20 mouse cellular contexts compared by ENCODE assay signal in the genomic region with DNA sequence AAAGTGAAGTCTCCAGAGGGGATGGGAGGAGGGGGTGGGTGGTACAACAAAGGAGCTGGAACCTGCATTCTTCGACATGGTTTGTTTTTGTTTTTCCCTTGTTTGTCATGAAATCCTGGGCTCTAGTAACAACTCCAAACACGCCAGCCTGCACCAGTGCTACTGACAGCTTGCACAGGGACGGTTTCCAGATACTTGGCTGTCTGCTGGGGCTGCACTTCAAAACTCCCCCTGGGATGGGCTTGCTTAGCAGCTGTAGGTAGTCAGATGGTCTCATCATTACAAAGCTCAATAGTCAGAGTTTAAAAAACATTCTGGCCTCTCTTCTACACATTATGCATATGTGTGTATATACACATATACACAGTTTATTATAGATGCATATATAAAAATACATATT.
A peak's percentile ranks its signal among the peaks of the same experiment; 100 is the strongest.
DNase-seq lines count a peak whose midpoint lies in the region; ATAC-seq and TF ChIP-seq lines count a peak whose summit lies in the region.
"Had no signal": no experiment of that assay in that cellular context is flagged by ENCODE, and none has a peak within 500 bp of the region (broad histone marks: within the 10 kb centered on the region; RNA-seq: fewer than 3 reads in every experiment).

No protein-coding gene starts in this region.

- H3K9me3 ChIP-seq in forebrain, embryonic 16.5 days (ENCODE audit: control insufficient read depth, low read length), result no peaks in the 10 kb centered on the region
- no peaks in the 10 kb centered on the region for H3K9me3 ChIP-seq in kidney, embryonic 14.5 days (ENCODE audit: control insufficient read depth, low read length)
- H3K9me3 ChIP-seq: G1E; heart, embryonic 12.5 days; lung, embryonic 15.5 days; midbrain, embryonic 12.5 days; stomach, embryonic 15.5 days had no signal

- DNase-seq in cerebellum, postnatal 10 days, result peak; percentile 69 to 77
- no peak for DNase-seq in cerebellum, postnatal 25 days
- DNase-seq in left cerebral cortex, postnatal 4 days, result peak; percentile 70
- no peak for DNase-seq in left cerebral cortex, postnatal 14 days (ENCODE audit: low spot score in 2 of 2)
- peak; percentile 52 to 60 for DNase-seq in layer of hippocampus, postnatal 10 days (ENCODE audit: low spot score in 2 of 2)
- no peak for DNase-seq in left cerebral cortex, adult 2 months (ENCODE audit: extremely low spot score in 1 of 2, low spot score in 2 of 2)
- DNase-seq: cerebellum, postnatal 36 days; kidney, adult 8-10 months; kidney, postnatal 36 days; thymus, adult 2 months had no signal

- no peak overlapping the region for H3K4me2 ChIP-seq in forebrain, embryonic 16.5 days (ENCODE audit: low read length)
- H3K4me2 ChIP-seq in kidney, embryonic 14.5 days (replicated peaks; ENCODE audit: low read depth, low read length), result no peak overlapping the region
- H3K4me2 ChIP-seq: heart, embryonic 12.5 days; liver, embryonic 11.5 days; lung, embryonic 15.5 days; midbrain, embryonic 12.5 days; stomach, embryonic 15.5 days had no signal

- peaks cover 3% of the 10 kb centered on the region; the same call in 1 of the 2 replicates for H3K4me1 ChIP-seq in forebrain, embryonic 16.5 days (replicated peaks; ENCODE audit: control insufficient read depth, insufficient read depth, low read length)
- H3K4me1 ChIP-seq in kidney, embryonic 14.5 days (ENCODE audit: control insufficient read depth, insufficient read depth, low read length), result no peaks in the 10 kb centered on the region
- H3K4me1 ChIP-seq: heart, embryonic 12.5 days; midbrain, embryonic 12.5 days; stomach, embryonic 15.5 days had no signal

- 58% methylated on average over 3 of the region's 3 CpGs for WGBS in forebrain, embryonic 16.5 days
- 70% methylated on average over 3 of the region's 3 CpGs for WGBS in kidney, embryonic 14.5 days

- no peak overlapping the region for H3K4me3 ChIP-seq in forebrain, embryonic 16.5 days (replicated peaks; ENCODE audit: low read length)
- no peak overlapping the region for H3K4me3 ChIP-seq in left cerebral cortex, adult 2 months
- no peak overlapping the region for H3K4me3 ChIP-seq in kidney, embryonic 14.5 days (ENCODE audit: low read length)
- H3K4me3 ChIP-seq: heart, embryonic 12.5 days; lung, embryonic 15.5 days; midbrain, embryonic 12.5 days; stomach, embryonic 15.5 days had no signal

- peak; percentile 85 for ATAC-seq in forebrain, embryonic 16.5 days
- ATAC-seq in kidney, embryonic 14.5 days (ENCODE audit: low FRiP score, low TSS enrichment), result no peak
- ATAC-seq: CD4-positive, CD25-positive, alpha-beta regulatory T cell, adult 4 months had no signal

- no peaks in the 10 kb centered on the region for H3K27me3 ChIP-seq in forebrain, embryonic 16.5 days (replicated peaks; ENCODE audit: control insufficient read depth, insufficient read depth, low read length)
- no peaks in the 10 kb centered on the region for H3K27me3 ChIP-seq in kidney, embryonic 14.5 days (ENCODE audit: control insufficient read depth, insufficient read depth, low read length)
- H3K27me3 ChIP-seq: heart, embryonic 12.5 days; lung, embryonic 15.5 days; midbrain, embryonic 12.5 days; stomach, embryonic 15.5 days had no signal

- no peak overlapping the region for H3K9ac ChIP-seq in forebrain, embryonic 16.5 days (replicated peaks; ENCODE audit: low read depth, low read length)
- H3K9ac ChIP-seq in kidney, embryonic 14.5 days (ENCODE audit: low read depth, low read length), result no peak overlapping the region
- H3K9ac ChIP-seq: heart, embryonic 12.5 days; lung, embryonic 15.5 days; midbrain, embryonic 12.5 days; stomach, embryonic 15.5 days had no signal

- H3K27ac ChIP-seq in forebrain, embryonic 16.5 days (ENCODE audit: low read length), result no peak overlapping the region
- H3K27ac ChIP-seq in left cerebral cortex, adult 2 months, result no peak overlapping the region
- H3K27ac ChIP-seq in kidney, embryonic 14.5 days (ENCODE audit: low read depth, low read length), result no peak overlapping the region
- H3K27ac ChIP-seq: lung, embryonic 15.5 days; macrophage; midbrain, embryonic 12.5 days; stomach, embryonic 15.5 days had no signal

- intact Hi-C loops in left cerebral cortex, postnatal 4 days (cut with DNase I), result no loop called here
- intact Hi-C loops in left cerebral cortex, postnatal 14 days (cut with DNase I), result no loop called here
- intact Hi-C loops in left cerebral cortex, adult 2 months (cut with DNase I), result no loop called here

- TF ChIP-seq CTCF in left cerebral cortex, adult 2 months (IDR thresholded peaks at IDR 0.05), result no peak

- H3K36me3 ChIP-seq in forebrain, embryonic 16.5 days (ENCODE audit: control insufficient read depth, insufficient read depth), result no peaks in the 10 kb centered on the region
- no peaks in the 10 kb centered on the region for H3K36me3 ChIP-seq in kidney, embryonic 14.5 days (ENCODE audit: control insufficient read depth, insufficient read depth, low read length)
- H3K36me3 ChIP-seq: G1E; heart, embryonic 12.5 days; lung, embryonic 15.5 days; midbrain, embryonic 12.5 days; stomach, embryonic 15.5 days had no signal

Comparison
In these comparisons a context has a peak if more than half of its experiments do, and no peak if none do; other contexts are left out.
1. DNase-seq: peak in cerebellum, postnatal 10 days (2 of 2), left cerebral cortex, postnatal 4 days (single experiment) and layer of hippocampus, postnatal 10 days (2 of 2); none in cerebellum, postnatal 25 days (0 of 2), left cerebral cortex, postnatal 14 days (0 of 2) and left cerebral cortex, adult 2 months (0 of 2).